Mouse (Mus musculus): ENCODE measurements around the gene Pcnx2. TPM values are rescaled to one million over a fixed set of nuclear protein-coding genes. Genes with fewer than 3 reads are reported as not detected.

Gene Pcnx2
- polyA plus RNA-seq, 1 experiment = 0.45 TPM

- peaks cover 3% of the 10 kb centered on the region; the same call in 1 of the 2 replicates for H3K36me3 ChIP-seq (ENCODE audit: control insufficient read depth, insufficient read depth, low read length, poor library complexity, severe bottlenecking)
- H3K9ac ChIP-seq (ENCODE audit: low read depth, poor library complexity, severe bottlenecking) = no peak overlapping the region
- no peak overlapping the region for H3K27ac ChIP-seq (ENCODE audit: insufficient read depth, low read length)
- no peaks in the 10 kb centered on the region for H3K27me3 ChIP-seq (ENCODE audit: control insufficient read depth, insufficient read depth, low read length, poor library complexity, severe bottlenecking)
- H3K9me3 ChIP-seq (replicated peaks; ENCODE audit: control insufficient read depth, insufficient read depth, low read length, poor library complexity, severe bottlenecking) = no peaks in the 10 kb centered on the region
- no peaks in the 10 kb centered on the region for H3K4me1 ChIP-seq (ENCODE audit: control insufficient read depth, insufficient read depth, low read length)
- no peak overlapping the region for H3K4me3 ChIP-seq (ENCODE audit: low read depth, low read length)
- no peak for TF ChIP-seq CTCF (IDR thresholded peaks at IDR 0.05; ENCODE audit: low read depth, low read length)
- TF ChIP-seq EP300 (IDR thresholded peaks at IDR 0.05; ENCODE audit: insufficient read depth, low read depth, low read length) = no peak
- TF ChIP-seq POLR2A (IDR thresholded peaks at IDR 0.05; ENCODE audit: insufficient read depth, low read length) = no peak
These were observed 157.5 kb downstream of the Pcnx2 start for GRCm38 (mm10) chr8:125740655-125741054.

GRCm38 (mm10) chr8:125738956-125739355 is 159.2 kb downstream of the Pcnx2 start:
- Histone ChIP-seq H3K4me1 (ENCODE audit: control insufficient read depth, insufficient read depth, low read length) (no peaks in the 10 kb centered on the region), H3K36me3 (ENCODE audit: control insufficient read depth, insufficient read depth, low read length, poor library complexity, severe bottlenecking) (peaks cover 3% of the 10 kb centered on the region; the same call in 1 of the 2 replicates), H3K27me3 (ENCODE audit: control insufficient read depth, insufficient read depth, low read length, poor library complexity, severe bottlenecking) (no peaks in the 10 kb centered on the region), H3K27ac (ENCODE audit: insufficient read depth, low read length) (no peak overlapping the region), H3K9ac (ENCODE audit: low read depth, poor library complexity, severe bottlenecking) (no peak overlapping the region), H3K4me3 (ENCODE audit: low read depth, low read length) (no peak overlapping the region), H3K9me3 (replicated peaks; ENCODE audit: control insufficient read depth, insufficient read depth, low read length, poor library complexity, severe bottlenecking) (no peaks in the 10 kb centered on the region)
- no peak for TF ChIP-seq CTCF (IDR thresholded peaks at IDR 0.05; ENCODE audit: low read depth, low read length)
- no peak for TF ChIP-seq POLR2A (IDR thresholded peaks at IDR 0.05; ENCODE audit: insufficient read depth, low read length)
- TF ChIP-seq EP300 (IDR thresholded peaks at IDR 0.05; ENCODE audit: insufficient read depth, low read depth, low read length) = no peak

GRCm38 (mm10) chr8:125733964-125734956 is 163.9 kb downstream of the Pcnx2 start:
- Histone ChIP-seq H3K9ac (ENCODE audit: low read depth, poor library complexity, severe bottlenecking) (peak overlapping the region; percentile 76), H3K9me3 (replicated peaks; ENCODE audit: control insufficient read depth, insufficient read depth, low read length, poor library complexity, severe bottlenecking) (no peaks in the 10 kb centered on the region), H3K27me3 (ENCODE audit: control insufficient read depth, insufficient read depth, low read length, poor library complexity, severe bottlenecking) (no peaks in the 10 kb centered on the region), H3K36me3 (ENCODE audit: control insufficient read depth, insufficient read depth, low read length, poor library complexity, severe bottlenecking) (no peaks in the 10 kb centered on the region), H3K4me3 (ENCODE audit: low read depth, low read length) (peak overlapping the region; percentile 76), H3K27ac (ENCODE audit: insufficient read depth, low read length) (no peak overlapping the region), H3K4me1 (ENCODE audit: control insufficient read depth, insufficient read depth, low read length) (no peaks in the 10 kb centered on the region)
- TF ChIP-seq EP300 (IDR thresholded peaks at IDR 0.05; ENCODE audit: insufficient read depth, low read depth, low read length) = no peak
- TF ChIP-seq POLR2A (IDR thresholded peaks at IDR 0.05; ENCODE audit: insufficient read depth, low read length) = peak; percentile 74
- no peak for TF ChIP-seq CTCF (IDR thresholded peaks at IDR 0.05; ENCODE audit: low read depth, low read length)

- TF ChIP-seq CTCF (IDR thresholded peaks at IDR 0.05; ENCODE audit: low read depth, low read length) (no peak), POLR2A (IDR thresholded peaks at IDR 0.05; ENCODE audit: insufficient read depth, low read length) (no peak), EP300 (IDR thresholded peaks at IDR 0.05; ENCODE audit: insufficient read depth, low read depth, low read length) (no peak)
- Histone ChIP-seq H3K36me3 (ENCODE audit: control insufficient read depth, insufficient read depth, low read length, poor library complexity, severe bottlenecking) (no peaks in the 10 kb centered on the region), H3K27me3 (ENCODE audit: control insufficient read depth, insufficient read depth, low read length, poor library complexity, severe bottlenecking) (no peaks in the 10 kb centered on the region), H3K27ac (ENCODE audit: insufficient read depth, low read length) (no peak within 1 kb of the TSS), H3K4me1 (ENCODE audit: control insufficient read depth, insufficient read depth, low read length) (peaks cover 2% of the 10 kb centered on the region), H3K9me3 (replicated peaks; ENCODE audit: control insufficient read depth, insufficient read depth, low read length, poor library complexity, severe bottlenecking) (no peaks in the 10 kb centered on the region), H3K4me3 (ENCODE audit: low read depth, low read length) (no peak within 1 kb of the TSS), H3K9ac (ENCODE audit: low read depth, poor library complexity, severe bottlenecking) (no peak within 1 kb of the TSS)
These were observed 168.4 kb downstream of the Pcnx2 start, which contains the start of gene Ntpcr for GRCm38 (mm10) chr8:125729746-125730145. TSS of gene Ntpcr (plus strand) at chr8:125729963.

GRCm38 (mm10) chr8:125727797-125728196 is 170.3 kb downstream of the Pcnx2 start:
- peaks cover 5% of the 10 kb centered on the region for H3K4me1 ChIP-seq (ENCODE audit: control insufficient read depth, insufficient read depth, low read length)
- no peaks in the 10 kb centered on the region for H3K36me3 ChIP-seq (ENCODE audit: control insufficient read depth, insufficient read depth, low read length, poor library complexity, severe bottlenecking)
- no peak overlapping the region for H3K4me3 ChIP-seq (ENCODE audit: low read depth, low read length)
- no peak overlapping the region for H3K9ac ChIP-seq (ENCODE audit: low read depth, poor library complexity, severe bottlenecking)
- H3K27me3 ChIP-seq (ENCODE audit: control insufficient read depth, insufficient read depth, low read length, poor library complexity, severe bottlenecking) = no peaks in the 10 kb centered on the region
- TF ChIP-seq CTCF (IDR thresholded peaks at IDR 0.05; ENCODE audit: low read depth, low read length) (no peak), EP300 (IDR thresholded peaks at IDR 0.05; ENCODE audit: insufficient read depth, low read depth, low read length) (no peak), POLR2A (IDR thresholded peaks at IDR 0.05; ENCODE audit: insufficient read depth, low read length) (no peak)
- no peak overlapping the region for H3K27ac ChIP-seq (ENCODE audit: insufficient read depth, low read length)
- 0 out of 2 replicates have a peak, but pooled peaks cover 3% of the 10 kb centered on the region for H3K9me3 ChIP-seq (replicated peaks; ENCODE audit: control insufficient read depth, insufficient read depth, low read length, poor library complexity, severe bottlenecking)

GRCm38 (mm10) chr8:125726986-125727385 is 171.1 kb downstream of the Pcnx2 start:
- Histone ChIP-seq H3K4me3 (ENCODE audit: low read depth, low read length) (no peak overlapping the region), H3K4me1 (ENCODE audit: control insufficient read depth, insufficient read depth, low read length) (peaks cover 5% of the 10 kb centered on the region), H3K9ac (ENCODE audit: low read depth, poor library complexity, severe bottlenecking) (no peak overlapping the region), H3K27ac (ENCODE audit: insufficient read depth, low read length) (no peak overlapping the region), H3K36me3 (ENCODE audit: control insufficient read depth, insufficient read depth, low read length, poor library complexity, severe bottlenecking) (no peaks in the 10 kb centered on the region), H3K9me3 (replicated peaks; ENCODE audit: control insufficient read depth, insufficient read depth, low read length, poor library complexity, severe bottlenecking) (0 out of 2 replicates have a peak, but pooled peaks cover 3% of the 10 kb centered on the region), H3K27me3 (ENCODE audit: control insufficient read depth, insufficient read depth, low read length, poor library complexity, severe bottlenecking) (no peaks in the 10 kb centered on the region)
- no peak for TF ChIP-seq POLR2A (IDR thresholded peaks at IDR 0.05; ENCODE audit: insufficient read depth, low read length)
- TF ChIP-seq EP300 (IDR thresholded peaks at IDR 0.05; ENCODE audit: insufficient read depth, low read depth, low read length) = no peak
- TF ChIP-seq CTCF (IDR thresholded peaks at IDR 0.05; ENCODE audit: low read depth, low read length) = no peak

All from ES-Bruce4 (cell line).